Mouse (Mus musculus): ENCODE data around the gene Dach1. TPM values are rescaled to one million over a fixed set of nuclear protein-coding genes. Genes with fewer than 3 reads are reported as not detected.

Dach1 gene
- polyA plus RNA-seq, 1 experiment: 3.2 TPM

- DNase-seq (ENCODE audit: low read depth): peak; percentile 30
These were observed 321.9 kb downstream of the Dach1 start for GRCm38 (mm10) chr14:97847641-97848040.

DNA sequence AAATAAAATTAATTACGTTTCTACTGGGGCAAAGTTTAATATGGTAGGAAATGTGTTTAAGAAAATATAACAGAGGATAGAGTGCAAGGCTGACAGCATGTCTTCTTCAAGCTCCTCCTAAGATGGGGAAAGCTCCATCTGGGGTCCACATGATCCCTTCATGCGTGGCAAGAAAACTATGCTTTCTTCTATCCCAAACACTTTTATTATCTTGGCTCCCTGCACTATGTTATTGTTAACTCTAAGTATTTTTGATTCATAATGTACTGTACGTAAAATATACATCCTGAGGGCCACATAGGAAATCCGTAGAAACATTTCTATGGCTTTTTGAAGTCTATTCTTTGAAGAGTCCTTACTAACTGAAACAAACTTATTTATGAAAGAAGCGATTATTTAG is 330.3 kb downstream of the Dach1 start:
- DNase-seq (ENCODE audit: low read depth): no peak

DNA sequence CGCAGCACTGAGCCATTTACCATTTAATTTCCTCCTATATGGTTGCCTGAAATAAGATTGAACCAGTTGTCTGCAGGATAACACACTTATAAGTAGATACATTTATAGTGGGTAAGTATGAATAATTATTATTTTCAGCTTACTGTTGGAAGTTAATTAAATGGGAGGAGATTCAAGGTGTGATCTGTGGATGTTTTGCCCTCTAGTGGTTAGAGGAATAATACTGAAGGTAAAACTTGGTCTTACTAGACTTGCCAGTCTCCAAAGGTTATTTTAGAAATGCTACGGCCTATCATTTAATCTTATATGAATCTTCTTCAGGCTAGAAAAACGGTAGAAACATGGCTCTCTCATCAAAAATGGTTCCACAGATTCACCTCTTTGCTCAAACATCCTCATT is 339.7 kb downstream of the Dach1 start:
- no peak for DNase-seq (ENCODE audit: low read depth)

- DNase-seq (ENCODE audit: low read depth): no peak
These were observed 354.9 kb downstream of the Dach1 start for GRCm38 (mm10) chr14:97814555-97815175.

GRCm38 (mm10) chr14:97813557-97813956 is 356.0 kb downstream of the Dach1 start:
- no peak for DNase-seq (ENCODE audit: low read depth)

- DNase-seq (ENCODE audit: low read depth): no peak
These were observed 374.1 kb downstream of the Dach1 start for GRCm38 (mm10) chr14:97795385-97795952.

DNA sequence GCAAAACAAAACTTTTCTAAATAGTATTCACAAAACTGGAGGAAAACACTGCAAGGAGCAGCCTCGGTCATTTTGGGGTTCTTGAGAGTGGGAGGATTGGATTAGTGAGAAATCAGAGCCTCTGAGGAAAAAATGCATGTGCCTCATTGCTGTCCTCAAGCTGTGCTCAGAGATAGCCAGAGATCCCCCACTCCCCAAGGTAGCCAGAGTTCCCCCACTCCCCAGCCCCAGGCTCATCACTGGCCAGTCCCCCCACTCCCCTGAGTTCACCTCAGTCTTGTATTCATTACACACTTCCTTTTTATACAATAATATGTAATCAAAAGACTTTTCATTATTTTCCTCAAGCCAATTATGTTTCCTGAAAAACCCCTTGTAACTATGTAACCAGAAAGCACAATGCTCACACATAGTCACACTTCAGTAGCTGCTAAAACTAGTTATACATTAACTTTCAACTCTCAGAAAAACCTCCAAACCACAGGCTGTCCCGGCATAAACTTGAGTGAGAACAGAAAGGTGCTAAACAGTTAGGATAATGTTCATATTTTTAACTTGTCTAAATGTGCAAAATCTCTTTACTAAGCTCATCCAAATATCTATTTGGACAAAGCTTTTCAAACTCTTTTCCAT is 395.3 kb downstream of the Dach1 start:
- no peak for DNase-seq (ENCODE audit: low read depth)

DNA sequence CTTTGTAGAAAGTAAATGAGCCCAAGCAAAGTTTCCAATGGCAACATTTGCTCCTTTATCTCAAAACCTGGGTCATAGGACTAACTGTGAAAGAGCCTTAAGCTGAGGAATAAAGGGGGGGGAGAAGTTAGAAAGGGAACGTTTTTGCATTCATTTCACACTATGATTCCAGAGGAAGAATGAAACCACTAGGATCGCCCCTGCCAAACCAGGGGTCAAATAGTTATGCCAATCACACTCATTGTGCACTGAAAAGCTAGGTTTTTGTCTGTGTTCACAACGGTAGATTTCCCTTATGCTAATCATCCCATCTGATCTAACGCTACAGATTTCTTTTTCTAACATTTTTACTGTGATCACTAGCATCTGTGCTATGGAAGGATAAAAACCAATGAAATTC is 415.2 kb downstream of the Dach1 start:
- no peak for DNase-seq (ENCODE audit: low read depth)

DNA sequence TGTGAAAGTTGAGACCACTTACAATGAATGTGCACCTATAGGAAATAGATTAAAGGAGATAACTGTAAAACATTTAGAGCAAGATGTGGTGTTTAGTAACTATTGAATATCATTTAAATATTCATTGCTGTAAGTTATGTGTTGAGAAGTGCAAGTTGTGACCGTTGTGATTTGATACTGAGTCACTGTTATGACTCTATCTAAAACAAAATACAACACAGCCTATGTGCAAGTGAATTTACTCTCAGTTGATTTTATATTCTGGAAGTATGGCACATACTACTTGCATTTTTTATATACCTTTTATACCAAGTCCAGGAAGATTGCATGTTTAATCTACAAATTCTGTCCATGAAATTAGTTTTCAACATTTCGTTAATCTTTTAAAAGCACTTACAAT is 415.6 kb downstream of the Dach1 start:
- DNase-seq (ENCODE audit: low read depth): no peak

GRCm38 (mm10) chr14:97743252-97743651 is 426.3 kb downstream of the Dach1 start:
- no peak for DNase-seq (ENCODE audit: low read depth)

- DNase-seq (ENCODE audit: low read depth): no peak
These were observed 426.8 kb downstream of the Dach1 start for GRCm38 (mm10) chr14:97742785-97743184.
